Mouse (Mus musculus) stomach, postnatal 0 days (tissue): ENCODE measurements at regions not wholly inside any gene's neighbourhood (a gene's known extent, or its start where the extent isn't known, plus 50 kb on each side); places are given as distances from the start of the nearest gene placed in this dataset.
A peak's percentile ranks its signal among the peaks of the same experiment; 100 is the strongest.

Source experiments
- ATAC-seq: fragments of 200-750 bp; cut with Nextera tagmentation; 2 replicates; pipeline ENCODE4 v1.8.0; 2017; ENCODE audit not compliant: low FRiP score, low TSS enrichment
- DNase-seq: peaks from one replicate; pipeline ENCODE4 v3.0.0-alpha.2; 2016; ENCODE audit warnings: low spot score
- H3K27ac ChIP-seq: fragments of 300-500 bp; sonication (generic); replicated peaks from 2 replicates; pipeline ENCODE4 v1.5.1; 2014; ENCODE audit warnings: mild to moderate bottlenecking, control low read depth
- H3K27me3 ChIP-seq: fragments of 300-500 bp; sonication (generic); 2 replicates; pipeline ENCODE4 v1.6.1; 2014; ENCODE audit warnings: low read length; ENCODE audit not compliant: control insufficient read depth, insufficient read depth
- H3K36me3 ChIP-seq: fragments of 300-500 bp; sonication (generic); 2 replicates; pipeline ENCODE4 v1.6.1; 2014; ENCODE audit warnings: low read length, mixed read lengths; ENCODE audit not compliant: control insufficient read depth, insufficient read depth
- H3K4me1 ChIP-seq: fragments of 300-500 bp; sonication (generic); replicated peaks from 2 replicates; pipeline ENCODE4 v1.6.1; 2014; ENCODE audit warnings: antibody characterized with exemption; ENCODE audit not compliant: control insufficient read depth, insufficient read depth
- H3K4me2 ChIP-seq: fragments of 300-500 bp; sonication (generic); replicated peaks from 2 replicates; pipeline ENCODE4 v1.6.1; 2014; ENCODE audit warnings: low read depth, mild to moderate bottlenecking, control low read depth, moderate library complexity
- H3K4me3 ChIP-seq: fragments of 300-500 bp; sonication (generic); 2 replicates; pipeline ENCODE4 v1.5.1; 2014; ENCODE audit warnings: low read depth, low read length, control low read depth
- H3K9ac ChIP-seq: fragments of 300-500 bp; sonication (generic); 2 replicates; pipeline ENCODE4 v1.6.1; 2014; ENCODE audit warnings: mild to moderate bottlenecking, low read length, control low read depth, mixed read lengths
- H3K9me3 ChIP-seq: fragments of 300-500 bp; sonication (generic); 2 replicates; pipeline ENCODE4 v1.6.1; 2016; ENCODE audit warnings: low read length; ENCODE audit not compliant: control insufficient read depth
- CTCF ChIP-seq: IDR thresholded peaks from 2 replicates; pipeline ENCODE4 v1.5.1; 2016; ENCODE audit warnings: antibody characterized with exemption, low read depth, mild to moderate bottlenecking, moderate library complexity
- EP300 ChIP-seq: optimal IDR thresholded peaks from 2 replicates; pipeline ENCODE3; 2016; ENCODE audit warnings: antibody characterized with exemption
- WGBS: fragments of 180-500 bp; shearing (Covaris S2); extraction: QIAGEN DNeasy Blood & Tissue Kit; methylation state at CpG from one replicate; pipeline ENCODE4 v1.1.7; 2014; 5-methylcytosine and 5-hydroxymethylcytosine counted together

GRCm38 (mm10) chr10:126473050-126473719 lies 428.0 kb downstream of the Atp23 start:
- Histone ChIP-seq H3K4me1 (no peaks in the 10 kb centered on the region), H3K4me3 (no peak overlapping the region), H3K27me3 (no peaks in the 10 kb centered on the region), H3K9me3 (no peaks in the 10 kb centered on the region), H3K9ac (no peak overlapping the region), H3K4me2 (no peak overlapping the region), H3K27ac (no peak overlapping the region), H3K36me3 (no peaks in the 10 kb centered on the region)
- 44% methylated on average over 6 of the region's 6 CpGs for WGBS
- TF ChIP-seq CTCF (no peak), EP300 (no peak)
- no peak for DNase-seq
- ATAC-seq, result no peak

GRCm38 (mm10) chr10:126470838-126471491 lies 430.2 kb downstream of the Atp23 start:
- Histone ChIP-seq H3K27ac (no peak overlapping the region), H3K27me3 (no peaks in the 10 kb centered on the region), H3K9ac (no peak overlapping the region), H3K4me1 (no peaks in the 10 kb centered on the region), H3K4me2 (no peak overlapping the region), H3K9me3 (no peaks in the 10 kb centered on the region), H3K36me3 (no peaks in the 10 kb centered on the region), H3K4me3 (no peak overlapping the region)
- ATAC-seq, result no peak
- no peak for TF ChIP-seq EP300
- no peak for TF ChIP-seq CTCF
- DNase-seq, result no peak
- 50% methylated on average over 4 of the region's 4 CpGs for WGBS

- Histone ChIP-seq H3K4me3 (no peak overlapping the region), H3K9ac (no peak overlapping the region), H3K27me3 (no peaks in the 10 kb centered on the region), H3K27ac (no peak overlapping the region), H3K36me3 (no peaks in the 10 kb centered on the region), H3K4me2 (no peak overlapping the region), H3K4me1 (no peaks in the 10 kb centered on the region), H3K9me3 (no peaks in the 10 kb centered on the region)
- ATAC-seq (no peak), DNase-seq (no peak)
- no peak for TF ChIP-seq EP300
- no peak for TF ChIP-seq CTCF
- 71% methylated on average over 1 of the region's 1 CpGs for WGBS
Observed at GRCm38 (mm10) chr10:126462770-126463169, 438.4 kb downstream of the Atp23 start.

- Histone ChIP-seq H3K4me3 (no peak overlapping the region), H3K9ac (no peak overlapping the region), H3K27me3 (no peaks in the 10 kb centered on the region), H3K9me3 (no peaks in the 10 kb centered on the region), H3K36me3 (no peaks in the 10 kb centered on the region), H3K4me1 (no peaks in the 10 kb centered on the region), H3K27ac (no peak overlapping the region), H3K4me2 (no peak overlapping the region)
- ATAC-seq, result no peak
- no peak for TF ChIP-seq CTCF
- TF ChIP-seq EP300, result no peak
- DNase-seq, result no peak
- 61% methylated on average over 5 of the region's 5 CpGs for WGBS
Observed at GRCm38 (mm10) chr10:126458523-126458922, 442.6 kb downstream of the Atp23 start.

- DNase-seq (no peak), ATAC-seq (no peak)
- Histone ChIP-seq H3K4me1 (no peaks in the 10 kb centered on the region), H3K9me3 (no peaks in the 10 kb centered on the region), H3K36me3 (no peaks in the 10 kb centered on the region), H3K4me3 (no peak overlapping the region), H3K27ac (0 out of 2 replicates have a peak overlapping the region, but pooled peaks have one; percentile 13), H3K27me3 (no peaks in the 10 kb centered on the region), H3K9ac (no peak overlapping the region), H3K4me2 (no peak overlapping the region)
- TF ChIP-seq CTCF (no peak), EP300 (no peak)
- WGBS, result 47% methylated on average over 15 of the region's 15 CpGs
Observed at GRCm38 (mm10) chr10:126452757-126453528, 448.2 kb downstream of the Atp23 start.

- H3K27me3 ChIP-seq, result no peaks in the 10 kb centered on the region
- no peaks in the 10 kb centered on the region for H3K4me1 ChIP-seq
- WGBS, result 74% methylated on average over 10 of the region's 10 CpGs
- no peak overlapping the region for H3K27ac ChIP-seq
- H3K9ac ChIP-seq, result no peak overlapping the region
- H3K4me2 ChIP-seq, result no peak overlapping the region
- H3K36me3 ChIP-seq, result no peaks in the 10 kb centered on the region
- ATAC-seq (no peak; the same call in 1 of the 2 replicates), DNase-seq (no peak)
- H3K4me3 ChIP-seq, result no peak overlapping the region
- TF ChIP-seq EP300 (no peak), CTCF (no peak)
- no peaks in the 10 kb centered on the region for H3K9me3 ChIP-seq
Observed at GRCm38 (mm10) chr10:126452057-126452622, 449.0 kb downstream of the Atp23 start.
